12 mouse cellular contexts compared by ENCODE assay signal in the genomic region with DNA sequence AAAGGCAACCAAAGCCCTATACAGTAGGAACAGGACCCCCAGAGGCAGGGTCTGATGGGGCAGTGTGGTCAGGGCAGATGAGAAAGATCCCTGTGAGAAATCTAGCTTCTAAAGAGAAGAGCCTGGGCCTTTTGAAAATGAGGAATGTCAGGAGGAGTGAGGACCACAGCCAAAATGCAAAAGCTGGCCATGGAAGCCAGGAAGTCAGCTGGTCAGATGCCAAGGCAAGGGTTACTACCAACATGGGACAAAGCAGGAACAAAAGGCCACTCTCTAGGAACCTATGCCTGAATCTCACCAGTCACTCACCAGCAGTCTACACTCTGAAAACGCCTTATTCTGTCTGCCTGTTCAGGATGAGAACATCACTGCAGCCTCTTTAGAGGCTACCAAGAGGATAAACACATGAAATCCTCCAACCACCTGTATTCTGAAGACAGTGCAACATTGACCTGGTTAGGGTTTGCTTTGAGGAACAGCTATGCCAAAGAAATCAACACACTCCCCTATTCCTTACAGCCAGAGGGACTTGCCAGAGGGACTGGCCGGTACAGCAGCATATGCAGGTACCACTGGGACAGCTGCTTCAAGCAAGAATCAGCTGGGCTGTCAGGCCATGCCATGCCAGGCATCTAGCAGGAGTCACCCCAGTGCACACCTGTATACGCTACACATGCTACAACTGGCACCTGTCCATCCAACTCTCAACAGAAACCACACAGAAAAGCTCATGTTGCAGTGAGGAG. TPM values are rescaled to one million over a fixed set of nuclear protein-coding genes. Genes with fewer than 3 reads are reported as not detected.
A peak's percentile ranks its signal among the peaks of the same experiment; 100 is the strongest.
DNase-seq lines count a peak whose midpoint lies in the region; ATAC-seq lines count a peak whose summit lies in the region.
"Had no signal": no experiment of that assay in that cellular context is flagged by ENCODE, and none has a peak within 500 bp of the region (broad histone marks: within the 10 kb centered on the region; RNA-seq: fewer than 3 reads in every experiment).

No protein-coding gene starts in this region.

- H3K9ac ChIP-seq in kidney, embryonic 16.5 days (replicated peaks; ENCODE audit: low read length), result no peak overlapping the region
- H3K9ac ChIP-seq in heart, embryonic 15.5 days, result peak overlapping the region; percentile 5; the same call in 1 of the 2 replicates
- no peak overlapping the region for H3K9ac ChIP-seq in forebrain, embryonic 15.5 days (replicated peaks)
- H3K9ac ChIP-seq: embryonic facial prominence, embryonic 13.5 days had no signal

- 78% methylated on average over 3 of the region's 3 CpGs for WGBS in kidney, embryonic 16.5 days
- 67% methylated on average over 3 of the region's 3 CpGs for WGBS in heart, embryonic 15.5 days
- 87% methylated on average over 3 of the region's 3 CpGs for WGBS in forebrain, embryonic 15.5 days

- H3K27me3 ChIP-seq in kidney, embryonic 16.5 days (ENCODE audit: insufficient read depth, low read length), result no peaks in the 10 kb centered on the region
- no peaks in the 10 kb centered on the region for H3K27me3 ChIP-seq in heart, embryonic 15.5 days
- H3K27me3 ChIP-seq in forebrain, embryonic 15.5 days, result no peaks in the 10 kb centered on the region
- H3K27me3 ChIP-seq: CH12.LX; embryonic facial prominence, embryonic 13.5 days had no signal

- no peaks in the 10 kb centered on the region for H3K9me3 ChIP-seq in kidney, embryonic 16.5 days (ENCODE audit: low read length)
- no peaks in the 10 kb centered on the region for H3K9me3 ChIP-seq in heart, embryonic 15.5 days (replicated peaks)
- no peaks in the 10 kb centered on the region for H3K9me3 ChIP-seq in forebrain, embryonic 15.5 days
- H3K9me3 ChIP-seq: embryonic facial prominence, embryonic 13.5 days had no signal

- H3K36me3 ChIP-seq in kidney, embryonic 16.5 days (ENCODE audit: insufficient read depth, low read length), result no peaks in the 10 kb centered on the region
- no peaks in the 10 kb centered on the region for H3K36me3 ChIP-seq in heart, embryonic 15.5 days
- H3K36me3 ChIP-seq in forebrain, embryonic 15.5 days, result no peaks in the 10 kb centered on the region
- H3K36me3 ChIP-seq: embryonic facial prominence, embryonic 13.5 days had no signal

- H3K4me1 ChIP-seq in kidney, embryonic 16.5 days (ENCODE audit: insufficient read depth, low read length), result peaks cover 10% of the 10 kb centered on the region; the same call in 1 of the 2 replicates
- peaks cover 36% of the 10 kb centered on the region for H3K4me1 ChIP-seq in heart, embryonic 15.5 days (replicated peaks)
- peaks cover 20% of the 10 kb centered on the region for H3K4me1 ChIP-seq in forebrain, embryonic 15.5 days

- no peak overlapping the region for H3K4me3 ChIP-seq in kidney, embryonic 16.5 days (ENCODE audit: low read length)
- no peak overlapping the region for H3K4me3 ChIP-seq in heart, embryonic 15.5 days
- H3K4me3 ChIP-seq in forebrain, embryonic 15.5 days, result no peak overlapping the region
- H3K4me3 ChIP-seq: embryonic facial prominence, embryonic 13.5 days had no signal

- no peak overlapping the region for H3K4me2 ChIP-seq in kidney, embryonic 16.5 days (replicated peaks; ENCODE audit: low read depth, low read length)
- H3K4me2 ChIP-seq in heart, embryonic 15.5 days, result no peak overlapping the region
- no peak overlapping the region for H3K4me2 ChIP-seq in forebrain, embryonic 15.5 days (replicated peaks)
- H3K4me2 ChIP-seq: embryonic facial prominence, embryonic 13.5 days had no signal

- H3K27ac ChIP-seq in kidney, embryonic 16.5 days (ENCODE audit: low read length), result no peak overlapping the region
- no peak overlapping the region for H3K27ac ChIP-seq in heart, embryonic 15.5 days
- no peak overlapping the region for H3K27ac ChIP-seq in forebrain, embryonic 15.5 days (replicated peaks)
- H3K27ac ChIP-seq: embryonic facial prominence, embryonic 13.5 days had no signal

- peak; percentile 66 for DNase-seq in kidney, adult 18-20 months
- DNase-seq in brain, adult 2 months (ENCODE audit: low read depth, low spot score), result peak; percentile 85
- DNase-seq in lung, postnatal 14 days, result peak; percentile 73
- DNase-seq in retina, embryonic 14.5 days (ENCODE audit: low spot score), result no peak
- DNase-seq in T-cell, adult 2 months (ENCODE audit: low spot score), result no peak

- ATAC-seq in kidney, embryonic 16.5 days (ENCODE audit: low FRiP score, low TSS enrichment), result no peak
- no peak for ATAC-seq in heart, embryonic 15.5 days (replicated peaks; ENCODE audit: insufficient number of reproducible peaks, insufficient read depth, low FRiP score, low read depth)
- ATAC-seq in forebrain, embryonic 15.5 days (replicated peaks), result no peak
- ATAC-seq: inflammation-experienced regulatory T-cells, adult 6 months; midbrain, embryonic 16.5 days had no signal

RNA-seq across cellular contexts. Expression of gene Fbrsl1, which starts 8.6 kb away (rescaled TPM):
- 8.6 and 9.8 TPM in 2 replicates for polyA plus RNA-seq in kidney, embryonic 16.5 days (2015; fragmentation: Nextera tagmentation; extraction: Ambion mirVana)
- 6.6 and 11.6 TPM in 2 replicates for polyA plus RNA-seq in heart, embryonic 15.5 days (2015; fragmentation: Nextera tagmentation; extraction: Ambion mirVana)
- 26.4 and 30.8 TPM in 2 replicates for polyA plus RNA-seq in forebrain, embryonic 15.5 days (2015; fragmentation: Nextera tagmentation; extraction: Ambion mirVana)

Comparison
In these comparisons a context has a peak if more than half of its experiments do, and no peak if none do; other contexts are left out.
1. DNase-seq: peak in kidney, adult 18-20 months (single experiment), brain, adult 2 months (single experiment) and lung, postnatal 14 days (single experiment); none in retina, embryonic 14.5 days (single experiment) and T-cell, adult 2 months (single experiment).